Mouse (Mus musculus) mouse embryonic stem cell (cell line): ENCODE measurements around the gene Fxyd7.

ENCODE experiments used
- in situ Hi-C, 2 experiments: fragments of 300-500 bp; cut with MboI; formaldehyde crosslinking; loops; 1 replicate in 1 of 2; 3 replicates in 1 of 2; pipeline ENCODE4 v1.14.3; 2019 to 2020; ENCODE audit warnings: low sequenced_read_pairs in 2 of 2, low pct_unique_long_range_greater_than_20kb in 1 of 2, mixed read lengths in 1 of 2; ENCODE audit not compliant: unreplicated experiment in 1 of 2

Fxyd7 gene

GRCm38 (mm10) chr7:31035291-31035690 lies 16.0 kb downstream of the Fxyd7 start:
- in situ Hi-C loops, result no loop called here

GRCm38 (mm10) chr7:31034789-31035188 lies 16.5 kb downstream of the Fxyd7 start:
- in situ Hi-C loops, result no loop called here

GRCm38 (mm10) chr7:31033409-31034165 lies 17.7 kb downstream of the Fxyd7 start:
- in situ Hi-C loops, result no loop called here

GRCm38 (mm10) chr7:31031731-31032130 lies 19.5 kb downstream of the Fxyd7 start:
- in situ Hi-C loops, result no loop called here

- in situ Hi-C loops, result no loop called here
These were observed 20.6 kb downstream of the Fxyd7 start for GRCm38 (mm10) chr7:31030717-31031116.

- in situ Hi-C loops, result no loop called here
These were observed 22.7 kb downstream of the Fxyd7 start for GRCm38 (mm10) chr7:31028609-31029008.

- in situ Hi-C loops, result no loop called here
These were observed 34.0 kb downstream of the Fxyd7 start for GRCm38 (mm10) chr7:31017104-31017901.

- in situ Hi-C loops, result no loop called here
These were observed 38.3 kb downstream of the Fxyd7 start for GRCm38 (mm10) chr7:31012971-31013370.

GRCm38 (mm10) chr7:31008889-31009288 lies 42.4 kb downstream of the Fxyd7 start:
- in situ Hi-C loops, result loop anchor here in 1 of 2 experiments (5.0 kb wide), 1 partner anchor 33 kb away; the partner anchor contains the start of gene Fxyd5

- in situ Hi-C loops, result loop anchor here in 1 of 2 experiments (5.0 kb wide), 1 partner anchor 34 kb away; the partner anchor contains the start of gene Fxyd5
These were observed 43.1 kb downstream of the Fxyd7 start for GRCm38 (mm10) chr7:31008175-31008574.

- in situ Hi-C loops, result loop anchor here in 1 of 2 experiments (5.0 kb wide), 1 partner anchor 35 kb away; the partner anchor contains the start of gene Fxyd5
These were observed 43.5 kb downstream of the Fxyd7 start for GRCm38 (mm10) chr7:31007775-31008174.

- in situ Hi-C loops, result no loop called here
These were observed 48.6 kb downstream of the Fxyd7 start for GRCm38 (mm10) chr7:31002650-31003049.

- in situ Hi-C loops, result no loop called here
These were observed 50.7 kb downstream of the Fxyd7 start for GRCm38 (mm10) chr7:31000505-31001020.

GRCm38 (mm10) chr7:30996491-30996890 lies 54.8 kb downstream of the Fxyd7 start:
- in situ Hi-C loops, result no loop called here

- in situ Hi-C loops, result no loop called here
These were observed 57.3 kb downstream of the Fxyd7 start for GRCm38 (mm10) chr7:30993986-30994385.
